Mouse (Mus musculus): Measurements from ENCODE around the gene I830077J02Rik.
A peak's percentile ranks its signal among the peaks of the same experiment; 100 is the strongest.
"Not testable (repeated sequence)": the region's sequence is repeated elsewhere in the genome, so short reads cannot be mapped to it uniquely, and the experiment has no call there.

DNA sequence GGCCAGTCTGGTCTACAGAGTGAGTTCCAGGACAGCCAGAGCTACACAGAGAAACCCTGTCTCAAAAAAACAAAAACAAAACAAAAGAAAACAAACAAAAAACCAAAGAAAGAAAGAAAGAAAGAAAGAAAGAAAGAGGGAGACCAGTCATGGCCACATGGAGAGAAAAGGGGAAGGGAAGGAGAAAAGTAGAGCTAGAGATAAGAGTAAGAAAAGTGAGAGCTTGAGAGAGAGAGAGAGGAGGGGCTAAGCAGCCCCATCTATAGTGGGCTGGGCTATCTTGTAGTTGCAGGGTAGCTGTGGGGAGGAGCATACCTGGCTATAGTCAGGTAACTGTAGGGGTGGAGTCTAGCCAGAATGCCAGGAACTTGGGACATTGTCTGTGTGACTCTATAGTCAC, 11.7 kb downstream of the I830077J02Rik start:
- not testable (repeated sequence) for TF ChIP-seq USF1 (IDR thresholded peaks at IDR 0.05; ENCODE audit: low read depth, low read length); CHD2 (IDR thresholded peaks at IDR 0.05; ENCODE audit: low read length); CTCF (IDR thresholded peaks at IDR 0.05 in 2 of 3, conservative IDR thresholded peaks at IDR 0.05 in 1 of 3; ENCODE audit: control insufficient read depth in 1 of 3, insufficient read depth in 1 of 3, low read depth in 2 of 3, low read length in 3 of 3, poor library complexity in 1 of 3, severe bottlenecking in 1 of 3); NELFE (IDR thresholded peaks at IDR 0.05; ENCODE audit: low read depth, low read length); POLR2A (IDR thresholded peaks at IDR 0.05; ENCODE audit: control insufficient read depth in 1 of 2, insufficient read depth in 1 of 2, low read depth in 1 of 2, low read length in 2 of 2, poor library complexity in 1 of 2); ELF1 (IDR thresholded peaks at IDR 0.05; ENCODE audit: low read depth, low read length)
- TF ChIP-seq MAX (IDR thresholded peaks at IDR 0.05; ENCODE audit: low read length) (0 out of 2 replicates have a peak, but pooled peaks have one; percentile 45), MXI1 (IDR thresholded peaks at IDR 0.05; ENCODE audit: low read depth, low read length) (peak; percentile 33; the same call in 1 of the 2 replicates), GATA1 (IDR thresholded peaks at IDR 0.05; ENCODE audit: low read depth, low read length) (peak; percentile 57; the same call in 1 of the 2 replicates)

Data from MEL (cell line).